Mouse (Mus musculus) G1E (cell line): ENCODE measurements around the gene Clybl.

Source experiments
- CTCF ChIP-seq: IDR thresholded peaks from 2 replicates; pipeline ENCODE4 v1.5.1; 2012; ENCODE audit warnings: low read depth, low read length, inconsistent platforms, mixed read lengths
- GATA1 ChIP-seq: IDR thresholded peaks from 2 replicates; pipeline ENCODE4 v1.6.1; 2012; ENCODE audit warnings: borderline replicate concordance, low read length, inconsistent platforms, mixed read lengths
- GATA2 ChIP-seq: IDR thresholded peaks from 2 replicates; pipeline ENCODE4 v1.6.1; 2012; ENCODE audit warnings: low read depth, low read length, inconsistent platforms, borderline replicate concordance
- TAL1 ChIP-seq: conservative IDR thresholded peaks from 2 replicates; pipeline ENCODE4 v1.6.1; 2012; ENCODE audit warnings: low read depth, low read length, inconsistent platforms, mixed read lengths

DNA sequence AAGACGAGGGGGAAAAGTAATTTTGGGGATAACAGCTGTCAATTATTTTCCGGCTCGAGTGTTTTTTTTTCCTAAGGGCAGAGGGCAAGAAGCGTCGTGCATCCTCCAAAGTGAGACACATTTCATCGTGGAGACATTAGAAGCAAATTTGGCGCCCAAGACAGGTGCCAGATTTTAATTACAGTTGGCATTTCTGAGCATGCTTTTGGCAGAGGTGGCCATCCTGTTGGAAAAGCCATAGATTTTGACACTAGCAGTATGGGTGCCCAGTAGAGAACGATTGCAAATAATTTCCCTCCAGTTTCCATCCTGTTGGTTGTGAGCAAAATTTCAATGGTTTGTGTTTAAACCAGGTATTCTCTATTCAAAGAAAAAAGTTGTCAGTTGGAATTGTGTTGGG is 32.1 kb downstream of the Clybl start:
- TF ChIP-seq CTCF = no peak
- TF ChIP-seq GATA1 = no peak
- no peak for TF ChIP-seq GATA2
- TF ChIP-seq TAL1 = no peak
